Mouse (Mus musculus) right cerebral cortex, adult 18-20 months (tissue): ENCODE data around the gene Gfy.

Source experiments
- DNase-seq: peaks from one replicate; pipeline ENCODE4 v3.0.0; 2022; ENCODE audit warnings: mixed read lengths

Gfy gene

GRCm38 (mm10) chr7:45147267-45147666, 32.1 kb downstream of the Gfy start:
- DNase-seq: no peak

DNA sequence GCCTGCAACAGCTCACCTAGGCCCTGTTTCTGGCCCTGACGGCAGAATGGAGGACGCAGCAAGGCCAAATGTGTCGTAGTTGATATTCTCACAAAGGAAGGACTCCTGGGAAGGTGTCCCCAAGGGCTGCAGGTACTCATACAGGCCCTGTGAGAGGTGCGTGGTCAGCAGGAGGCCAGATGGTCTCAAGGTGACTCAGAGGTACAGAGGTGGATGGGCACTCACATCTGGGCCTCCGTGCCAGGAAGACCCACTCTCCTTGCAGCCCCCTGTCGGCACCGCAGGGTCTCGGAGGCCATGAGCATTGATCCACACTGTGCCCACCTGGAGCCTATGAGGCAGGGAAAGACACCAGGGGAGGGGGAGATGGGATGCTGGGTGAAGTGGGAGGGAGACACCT, 33.9 kb downstream of the Gfy start:
- no peak for DNase-seq

DNA sequence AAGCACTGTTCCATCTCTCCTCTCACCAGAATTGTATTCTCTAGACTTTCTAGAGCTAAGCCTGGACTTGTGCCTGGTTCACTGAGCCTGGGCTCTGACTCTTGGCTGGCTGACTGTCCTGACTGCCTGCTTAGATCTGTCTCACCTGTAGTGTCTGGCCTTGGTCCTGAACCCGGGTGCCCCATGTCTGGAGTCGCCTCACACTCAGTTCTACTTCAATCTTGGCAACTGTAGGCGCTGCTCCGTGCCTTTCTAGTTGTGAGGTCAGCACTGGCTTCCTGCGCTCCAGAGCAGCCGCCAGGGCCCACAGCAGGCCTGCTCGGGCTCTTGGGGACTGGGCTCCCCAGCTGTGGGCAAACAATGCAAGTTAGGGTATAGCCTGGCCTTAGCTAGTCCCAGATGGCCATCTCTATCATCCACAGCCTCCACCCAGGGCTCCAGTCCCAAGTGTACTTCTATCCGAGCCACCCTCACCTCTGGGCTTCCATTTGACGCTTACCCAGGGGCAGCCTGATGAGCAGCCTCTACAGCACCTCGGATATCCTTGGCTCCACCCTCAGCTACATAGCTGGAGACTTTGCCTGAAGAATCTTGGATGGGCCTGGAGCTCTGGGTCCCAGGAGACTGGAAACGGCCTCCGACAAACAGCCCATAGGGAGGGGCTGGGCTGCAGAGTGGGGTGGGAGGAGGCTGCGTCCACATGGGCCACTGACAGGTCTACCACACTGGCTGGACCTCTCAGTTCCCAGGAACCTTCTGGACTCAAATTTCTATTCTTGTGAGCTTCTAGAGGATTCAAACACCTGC, 34.8 kb downstream of the Gfy start:
- no peak for DNase-seq

GRCm38 (mm10) chr7:45141914-45142313, 37.5 kb downstream of the Gfy start:
- DNase-seq: no peak

- DNase-seq: no peak
Observed at GRCm38 (mm10) chr7:45141319-45141718, 38.0 kb downstream of the Gfy start.

DNA sequence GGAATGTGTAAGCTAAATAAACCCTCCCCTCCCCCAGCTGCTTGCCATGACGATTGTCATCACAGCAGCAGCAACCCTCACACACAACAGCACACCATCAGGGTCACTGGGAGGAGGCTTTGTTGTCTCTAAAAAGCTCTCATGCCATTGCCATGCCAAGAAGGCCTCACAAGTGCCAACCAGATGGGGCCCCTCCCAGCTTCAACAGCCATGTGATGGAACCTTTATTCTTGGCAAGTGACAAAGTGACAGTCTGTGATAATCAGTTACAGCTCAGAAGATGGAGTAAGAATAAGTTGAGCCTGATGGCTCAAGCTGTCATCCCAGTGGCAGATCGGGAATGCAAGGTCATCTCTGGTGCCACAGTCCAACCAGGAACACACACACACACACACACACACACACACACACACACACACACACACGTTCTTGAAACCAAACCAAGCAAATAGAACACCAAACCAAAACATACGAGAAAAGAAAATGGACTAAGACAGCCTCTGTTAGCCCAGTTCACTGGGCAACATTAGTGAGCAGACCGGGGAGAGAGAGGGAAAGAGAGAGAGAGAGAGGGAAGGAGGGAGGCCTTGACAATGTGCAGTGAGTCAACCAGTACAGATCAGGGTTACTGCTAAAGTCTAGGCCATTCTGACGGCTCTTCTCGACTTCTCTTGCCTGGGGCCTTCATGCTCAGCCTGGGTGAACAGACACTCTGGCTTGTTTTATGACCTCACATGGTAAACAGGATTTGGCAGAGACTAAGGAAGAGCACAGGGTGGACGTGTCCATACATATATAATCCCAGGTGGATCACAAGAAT, 39.3 kb downstream of the Gfy start:
- no peak for DNase-seq

DNA sequence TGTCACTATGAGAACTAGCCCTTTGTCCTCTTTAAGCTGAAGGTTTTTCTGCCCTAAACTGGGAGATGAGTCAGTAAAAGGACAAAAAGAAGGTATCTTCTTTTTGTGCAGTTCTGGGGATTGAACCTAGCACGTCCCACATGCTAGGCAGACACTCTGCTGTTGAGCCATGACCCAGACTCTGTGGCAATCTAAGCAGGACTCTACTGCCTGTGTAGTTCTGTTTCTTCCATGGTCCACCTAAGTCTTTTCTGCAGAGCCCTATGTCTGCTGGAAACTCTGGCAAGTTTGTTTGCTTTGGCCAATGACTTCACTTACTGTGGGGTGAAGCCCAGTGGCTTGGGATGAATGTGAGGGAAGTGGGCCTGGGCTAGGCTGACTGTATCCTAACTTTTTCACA, 41.0 kb downstream of the Gfy start:
- DNase-seq: no peak

DNA sequence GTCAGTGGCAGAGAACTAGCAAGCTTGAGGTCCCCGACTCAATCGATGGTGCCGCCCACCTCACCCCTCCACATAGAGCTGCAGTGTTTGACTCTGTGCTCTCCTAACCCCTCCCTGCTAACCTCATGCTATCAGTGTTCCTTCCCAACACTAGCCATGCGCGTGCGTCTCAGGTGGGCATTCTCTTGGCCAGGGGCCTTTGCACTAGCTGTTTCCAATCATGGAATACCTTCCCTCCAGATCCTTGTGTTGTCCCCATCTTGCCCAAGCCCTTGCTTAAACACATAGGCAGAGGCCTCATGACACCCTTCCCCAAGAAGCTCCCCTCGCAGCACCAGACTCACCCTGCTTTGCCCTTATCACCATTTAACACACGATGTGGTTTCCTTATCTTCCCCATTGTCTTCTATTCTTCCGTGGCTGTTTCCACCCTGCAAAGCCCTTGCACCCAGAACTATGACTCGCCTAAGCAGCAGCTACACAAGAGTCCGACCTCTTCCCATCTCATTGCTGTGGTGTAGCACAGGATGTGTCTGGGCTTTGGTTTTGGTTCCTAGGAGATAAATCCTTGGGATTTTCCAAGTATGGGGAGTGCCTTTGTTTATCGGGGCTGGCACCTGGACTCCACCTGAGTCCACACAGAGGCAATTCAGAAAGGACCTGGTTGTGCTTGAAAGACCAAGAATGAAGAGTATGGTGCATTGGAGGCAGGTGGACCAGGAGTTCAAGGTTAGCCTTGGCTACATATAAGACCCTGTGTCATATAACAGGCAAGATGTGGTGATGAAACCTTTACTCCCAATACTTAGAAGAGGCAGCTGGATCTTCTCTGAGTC, 42.0 kb downstream of the Gfy start:
- no peak for DNase-seq

DNA sequence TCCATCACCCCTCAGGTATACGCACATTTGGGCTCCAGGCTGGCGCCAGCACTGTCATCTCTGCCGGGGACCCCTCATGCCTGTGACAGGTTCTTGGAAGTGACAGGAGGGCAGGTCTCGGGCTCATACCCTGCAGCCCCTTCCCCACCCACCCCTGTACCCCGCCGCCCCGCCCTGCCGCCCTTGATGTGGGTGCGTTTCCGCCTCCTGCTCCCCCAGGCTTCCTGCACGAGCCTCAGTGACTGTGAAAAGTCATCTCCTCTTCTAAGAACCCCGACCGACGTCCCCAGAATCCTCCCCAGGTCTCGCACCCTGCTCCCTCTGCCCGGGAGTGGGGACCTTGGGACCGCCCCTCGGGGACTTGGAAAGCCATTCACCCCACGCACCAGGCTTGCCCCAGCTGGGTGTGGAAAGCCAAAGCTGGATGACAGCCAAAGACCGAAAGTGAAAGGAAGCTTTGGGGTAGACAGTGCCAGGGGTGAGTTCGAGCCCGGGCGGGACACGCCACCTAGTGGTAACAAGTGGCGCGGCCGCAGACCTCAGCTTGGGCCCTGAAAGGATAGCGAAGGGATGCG, 43.3 kb downstream of the Gfy start, which contains the start of the genes Gm45713 and Flt3l:
Gm45713 (minus strand) TSS at position 239 of the 575 bp plus-strand sequence.
Flt3l (minus strand) TSS at position 440 of the 575 bp plus-strand sequence.
- peak; percentile 89 for DNase-seq

DNA sequence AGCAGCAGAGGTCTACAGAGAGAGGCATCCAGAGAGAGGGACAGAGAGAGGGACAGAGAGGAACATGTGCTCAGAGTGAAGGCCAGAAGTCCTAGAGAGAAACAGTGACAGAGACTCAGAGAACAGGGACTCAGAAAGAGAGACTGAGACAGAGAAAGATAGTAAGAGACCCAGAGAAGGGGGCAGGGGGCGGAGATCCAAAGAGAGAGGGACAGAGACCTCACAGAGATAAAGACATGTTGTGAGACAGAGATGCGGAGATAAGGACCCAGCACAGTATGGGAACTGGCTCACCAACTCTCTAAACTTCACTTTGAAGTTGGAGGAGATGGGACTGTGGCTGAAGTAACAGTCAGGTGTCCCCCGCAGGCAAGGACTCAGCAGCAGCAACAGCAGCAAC, 44.0 kb downstream of the Gfy start:
- DNase-seq: no peak

- no peak for DNase-seq
Observed at GRCm38 (mm10) chr7:45134544-45135026, 44.8 kb downstream of the Gfy start.

DNA sequence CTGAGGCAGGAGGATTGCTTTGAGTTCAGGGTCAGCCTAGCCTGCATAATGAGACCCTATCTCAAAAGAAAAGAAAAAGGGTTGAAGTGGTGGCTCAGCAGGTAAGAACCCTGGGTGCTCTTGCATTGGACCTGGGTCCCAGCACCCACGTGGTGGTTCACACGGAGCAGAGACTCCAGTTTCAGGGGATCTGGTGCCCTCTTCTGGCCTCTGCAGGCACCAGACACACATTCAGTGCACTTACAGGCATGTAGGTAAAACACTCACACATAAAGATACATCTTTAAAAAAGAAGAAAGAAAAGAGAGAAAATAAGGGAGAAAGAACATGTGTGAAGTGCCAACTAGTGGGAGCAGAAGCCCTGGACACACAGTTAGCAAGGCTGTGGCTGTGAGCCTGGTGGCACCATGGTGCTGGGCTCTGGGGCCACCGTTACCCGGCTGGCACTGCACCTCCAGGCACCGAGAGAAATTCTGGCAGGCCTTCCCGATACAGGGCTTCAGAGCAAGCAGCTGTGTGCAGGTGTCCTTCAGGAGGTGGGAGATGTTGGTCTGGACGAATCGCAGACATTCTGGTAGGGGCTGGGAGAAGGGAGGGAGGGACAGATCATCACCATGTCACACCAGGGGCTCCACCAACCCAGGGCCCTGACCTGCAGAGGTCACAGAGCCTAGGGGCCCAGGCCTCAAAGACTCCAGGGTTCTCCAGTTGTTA, 45.8 kb downstream of the Gfy start:
- no peak for DNase-seq

DNA sequence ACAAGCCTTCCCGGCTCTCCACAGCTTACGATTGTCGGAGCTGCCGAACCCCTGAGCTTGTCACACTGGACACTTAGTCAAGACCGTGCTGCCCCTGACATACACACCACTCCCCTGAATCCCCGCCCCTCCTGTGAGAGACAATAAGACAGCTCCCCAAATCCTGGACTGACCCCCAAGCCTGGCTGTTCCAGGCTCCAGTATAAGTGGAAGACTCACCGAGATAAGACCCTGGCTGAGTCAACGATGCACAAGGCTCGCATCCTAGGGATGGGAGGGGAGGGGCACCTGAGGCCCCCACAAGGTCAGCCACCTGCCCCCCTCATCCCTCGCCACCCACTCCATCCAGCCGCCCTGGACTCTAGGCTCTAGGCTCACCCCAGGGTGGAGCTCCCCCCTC, 47.5 kb downstream of the Gfy start:
- DNase-seq: no peak

DNA sequence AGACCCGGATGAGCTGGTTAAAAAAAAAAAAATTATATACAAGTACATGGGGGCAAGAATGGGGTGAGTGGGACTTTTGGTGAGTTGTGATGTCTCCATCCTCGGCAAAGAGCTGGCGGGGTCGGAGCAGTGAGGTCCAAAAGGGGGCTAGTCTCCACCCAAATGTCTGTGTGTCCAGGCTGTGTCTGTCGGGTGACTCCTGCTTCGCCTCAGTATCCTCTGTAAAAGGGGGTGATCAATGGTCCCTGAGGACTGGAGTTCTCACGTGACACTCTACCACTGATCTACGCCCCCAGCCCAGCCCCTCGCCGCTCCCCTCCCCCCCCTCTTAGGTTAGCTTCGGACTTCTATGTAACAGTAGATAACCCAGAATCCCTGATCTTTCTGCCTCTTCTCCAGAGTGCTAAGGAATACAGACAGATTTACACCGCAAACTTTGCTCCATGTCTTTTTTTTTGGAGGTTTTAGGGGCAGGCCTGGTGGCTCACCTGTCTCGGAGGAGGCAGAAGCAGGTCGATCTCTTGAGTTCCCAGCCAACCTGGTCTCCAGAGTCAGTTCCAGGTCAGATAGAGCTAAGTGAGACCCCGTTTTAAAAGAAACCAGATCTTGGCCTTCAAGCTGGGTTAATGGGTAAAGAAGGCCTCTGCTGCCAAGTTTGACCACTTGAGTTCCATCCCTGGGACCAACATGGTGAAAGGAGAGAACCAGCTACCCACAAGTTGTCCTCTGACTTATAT, 49.4 kb downstream of the Gfy start:
- DNase-seq: no peak

- no peak for DNase-seq
Observed at GRCm38 (mm10) chr7:45129318-45129717, 50.1 kb downstream of the Gfy start.

DNA sequence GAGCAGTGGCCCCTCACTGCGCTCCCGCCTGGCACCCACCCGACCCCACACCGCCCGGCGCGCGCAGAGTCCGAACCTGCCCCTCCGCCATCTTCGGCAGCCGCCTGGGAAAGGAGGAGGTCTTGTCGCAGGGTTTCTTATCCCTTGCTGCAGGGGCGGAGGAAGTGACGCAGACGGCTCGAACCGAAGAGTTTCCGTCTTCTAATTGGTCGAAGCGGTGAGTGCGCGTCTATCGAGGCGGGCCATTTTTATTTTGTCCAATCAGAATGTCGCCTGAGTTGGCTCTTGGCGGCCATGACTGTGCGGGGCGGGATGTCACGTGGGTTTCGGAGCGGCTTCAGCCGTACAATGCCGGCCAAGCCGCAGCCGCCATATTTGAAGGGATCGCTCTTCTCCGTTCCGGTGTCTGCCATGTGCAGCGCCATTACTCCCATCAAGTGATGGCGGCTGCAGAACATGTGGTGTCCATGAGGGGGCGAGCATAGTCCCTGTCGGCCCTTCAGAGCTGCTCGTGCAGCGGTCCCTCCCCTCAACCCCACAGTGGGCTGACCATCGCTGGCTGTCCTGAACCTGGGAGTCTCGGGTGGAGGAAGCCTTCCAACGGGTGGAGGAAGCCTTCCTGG, 50.6 kb downstream of the Gfy start, which contains the start of gene Rpl13a:
Rpl13a (minus strand) TSS at position 138 of the 623 bp plus-strand sequence.
- peak; percentile 100 for DNase-seq

GRCm38 (mm10) chr7:45127700-45128224, 51.6 kb downstream of the Gfy start:
- DNase-seq: no peak

- DNase-seq: no peak
Observed at GRCm38 (mm10) chr7:45126844-45127699, 52.3 kb downstream of the Gfy start.
